Mouse (Mus musculus) liver, embryonic 11.5 days (tissue): Measurements from ENCODE around the gene Nos1. TPM values are rescaled to one million over a fixed set of nuclear protein-coding genes. Genes with fewer than 3 reads are reported as not detected.
"Not testable (repeated sequence)": the region's sequence is repeated elsewhere in the genome, so short reads cannot be mapped to it uniquely, and the experiment has no call there.

Source experiments
- ATAC-seq: fragments of 200-750 bp; cut with Nextera tagmentation; replicated peaks from 2 replicates; pipeline ENCODE4 v1.8.0; 2017; ENCODE audit warnings: moderate number of reproducible peaks, mild to moderate bottlenecking, moderate TSS enrichment, moderate library complexity; ENCODE audit not compliant: low FRiP score
- DNase-seq: peaks from one replicate; pipeline ENCODE4 v3.0.0-alpha.2; 2017; ENCODE audit warnings: low spot score
- H3K27ac ChIP-seq: fragments of 300-500 bp; sonication (generic); 2 replicates; pipeline ENCODE4 v1.5.1; 2014; ENCODE audit warnings: mild to moderate bottlenecking, low read depth, low read length, control low read depth
- H3K27me3 ChIP-seq: fragments of 300-500 bp; sonication (generic); replicated peaks from 2 replicates; pipeline ENCODE4 v1.6.1; 2014; ENCODE audit warnings: low read length, mixed read lengths; ENCODE audit not compliant: control insufficient read depth, insufficient read depth
- H3K36me3 ChIP-seq: fragments of 300-500 bp; sonication (generic); 2 replicates; pipeline ENCODE4 v1.6.1; 2014; ENCODE audit warnings: mild to moderate bottlenecking, low read length, moderate library complexity, mixed read lengths; ENCODE audit not compliant: control insufficient read depth, insufficient read depth
- H3K4me1 ChIP-seq: fragments of 300-500 bp; sonication (generic); replicated peaks from 2 replicates; pipeline ENCODE4 v1.6.1; 2014; ENCODE audit warnings: low read length, mixed read lengths; ENCODE audit not compliant: control insufficient read depth, insufficient read depth
- H3K4me2 ChIP-seq: fragments of 300-500 bp; sonication (generic); 2 replicates; pipeline ENCODE4 v1.6.1; 2014; ENCODE audit warnings: mild to moderate bottlenecking, control low read depth, moderate library complexity
- H3K4me3 ChIP-seq: fragments of 300-500 bp; sonication (generic); 2 replicates; pipeline ENCODE4 v1.5.1; 2014; ENCODE audit warnings: low read depth, low read length, control low read depth
- H3K9ac ChIP-seq: fragments of 300-500 bp; sonication (generic); 2 replicates; pipeline ENCODE4 v1.6.1; 2014; ENCODE audit warnings: low read depth, low read length, control low read depth
- H3K9me3 ChIP-seq: fragments of 300-500 bp; sonication (generic); 2 replicates; pipeline ENCODE4 v1.6.1; 2016; ENCODE audit warnings: low read length, inconsistent platforms, mixed read lengths; ENCODE audit not compliant: control insufficient read depth
- WGBS: fragments of 180-500 bp; shearing (Covaris S2); extraction: QIAGEN DNeasy Blood & Tissue Kit; methylation state at CpG from one replicate; pipeline ENCODE4 v1.1.7; 2014; 5-methylcytosine and 5-hydroxymethylcytosine counted together
- polyA plus RNA-seq: library from polyadenylated mRNA; unstranded; fragments of >200 nt; fragmentation: Nextera tagmentation; extraction: Ambion mirVana; gene quantifications from 2 replicates; pipeline ENCODE4 v1.2.1, GENCODE M21; 2014

Nos1 gene
- polyA plus RNA-seq, 1 experiment from 2014 or later = 0.01 TPM

- WGBS = 36% methylated on average over 14 of the region's 14 CpGs
- no peaks in the 10 kb centered on the region for H3K27me3 ChIP-seq
- no peak for ATAC-seq
- no peak overlapping the region for H3K27ac ChIP-seq
- H3K9me3 ChIP-seq = peaks cover 2% of the 10 kb centered on the region
- H3K9ac ChIP-seq = no peak overlapping the region
- no peaks in the 10 kb centered on the region for H3K4me1 ChIP-seq
- no peak overlapping the region for H3K4me3 ChIP-seq
- no peaks in the 10 kb centered on the region for H3K36me3 ChIP-seq
- no peak overlapping the region for H3K4me2 ChIP-seq
- no peak for DNase-seq
Measured at GRCm38 (mm10) chr5:117879136-117879535, 98.3 kb downstream of the Nos1 start.

- 85% methylated on average over 9 of the region's 9 CpGs for WGBS
- Histone ChIP-seq H3K4me3 (no peak overlapping the region), H3K36me3 (no peaks in the 10 kb centered on the region), H3K4me2 (no peak overlapping the region), H3K9me3 (peaks cover 2% of the 10 kb centered on the region), H3K9ac (no peak overlapping the region), H3K27ac (no peak overlapping the region), H3K27me3 (no peaks in the 10 kb centered on the region), H3K4me1 (no peaks in the 10 kb centered on the region)
- no peak for DNase-seq
- ATAC-seq = no peak
Measured at GRCm38 (mm10) chr5:117880916-117881555, 100.2 kb downstream of the Nos1 start.

DNA sequence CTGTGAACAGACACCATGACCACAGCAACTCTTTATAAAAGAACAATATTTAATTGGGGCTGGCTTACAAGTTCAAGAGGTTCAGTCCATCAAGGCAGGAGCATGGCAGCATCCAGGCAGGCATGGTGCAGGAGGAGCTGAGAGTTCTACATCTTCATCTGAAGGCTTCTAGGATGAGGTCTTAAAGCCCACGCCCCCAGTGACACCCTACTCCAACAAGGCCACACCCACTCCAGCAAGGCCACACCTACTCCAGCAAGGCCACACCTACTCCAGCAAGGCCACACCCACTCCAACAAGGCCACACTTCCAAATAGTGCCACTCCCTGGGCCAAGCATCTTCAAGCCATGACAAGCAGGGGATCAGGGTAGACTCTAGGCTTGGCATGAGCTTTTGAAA lies 101.6 kb downstream of the Nos1 start:
- H3K36me3 ChIP-seq, H3K27me3 ChIP-seq, DNase-seq, ATAC-seq, H3K4me3 ChIP-seq, H3K27ac ChIP-seq, H3K4me2 ChIP-seq, H3K9me3 ChIP-seq, H3K9ac ChIP-seq, H3K4me1 ChIP-seq: not testable (repeated sequence)
- 75% methylated on average over 1 of the region's 1 CpGs for WGBS

DNA sequence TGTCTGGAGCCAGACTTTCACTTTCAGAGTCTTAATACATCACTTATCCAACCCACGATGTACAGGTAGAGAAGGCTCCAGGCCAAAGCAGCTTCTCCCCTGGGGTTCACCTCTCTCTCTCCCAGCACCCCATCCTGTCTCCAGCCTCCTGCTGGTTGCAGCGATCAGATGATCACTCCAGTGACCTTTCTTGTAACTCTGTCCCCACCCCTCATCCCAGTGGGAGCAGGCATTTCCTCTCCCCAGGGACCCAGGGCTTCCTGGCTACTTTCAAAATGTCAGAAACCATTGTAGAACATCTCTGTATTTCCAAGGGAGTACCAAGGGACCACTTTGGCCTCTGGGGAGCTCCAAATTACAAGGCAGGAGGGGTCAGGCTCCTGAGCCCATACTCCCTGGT lies 104.2 kb downstream of the Nos1 start:
- 57% methylated on average over 2 of the region's 2 CpGs for WGBS

DNA sequence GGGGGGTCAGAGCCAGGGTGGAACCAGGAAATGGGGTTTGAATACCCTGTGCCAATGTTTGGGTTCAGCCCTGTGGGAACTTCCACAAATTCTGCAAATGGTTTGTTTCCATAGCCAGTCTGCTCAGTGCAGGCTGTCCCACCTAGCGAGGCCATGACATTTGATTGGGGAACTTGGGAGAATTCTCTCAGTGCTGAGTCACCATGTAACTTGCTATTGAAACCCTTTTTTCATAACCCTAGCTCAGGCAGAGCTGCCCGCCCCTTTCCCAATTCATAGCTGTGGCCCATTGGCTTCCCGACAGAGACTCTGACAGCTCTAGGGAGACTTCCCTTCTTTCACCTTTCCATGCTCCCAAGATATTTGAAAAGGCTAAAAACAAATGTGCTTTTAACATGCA lies 107.3 kb downstream of the Nos1 start:
- no peak overlapping the region for H3K9ac ChIP-seq
- H3K4me3 ChIP-seq = no peak overlapping the region
- H3K36me3 ChIP-seq = no peaks in the 10 kb centered on the region
- no peak overlapping the region for H3K4me2 ChIP-seq
- DNase-seq = no peak
- no peaks in the 10 kb centered on the region for H3K27me3 ChIP-seq
- H3K27ac ChIP-seq = no peak overlapping the region
- H3K9me3 ChIP-seq = no peaks in the 10 kb centered on the region
- WGBS = 73% methylated on average over 3 of the region's 3 CpGs
- ATAC-seq = no peak
- H3K4me1 ChIP-seq = no peaks in the 10 kb centered on the region

More for the DNA sequence above, 104.2 kb downstream of the Nos1 start:
- Histone ChIP-seq H3K27ac (no peak overlapping the region), H3K36me3 (no peaks in the 10 kb centered on the region), H3K4me1 (no peaks in the 10 kb centered on the region), H3K4me2 (no peak overlapping the region), H3K9ac (no peak overlapping the region), H3K9me3 (no peaks in the 10 kb centered on the region; the same call in 1 of the 2 replicates), H3K27me3 (no peaks in the 10 kb centered on the region), H3K4me3 (no peak overlapping the region)
- DNase-seq (no peak), ATAC-seq (no peak)

DNA sequence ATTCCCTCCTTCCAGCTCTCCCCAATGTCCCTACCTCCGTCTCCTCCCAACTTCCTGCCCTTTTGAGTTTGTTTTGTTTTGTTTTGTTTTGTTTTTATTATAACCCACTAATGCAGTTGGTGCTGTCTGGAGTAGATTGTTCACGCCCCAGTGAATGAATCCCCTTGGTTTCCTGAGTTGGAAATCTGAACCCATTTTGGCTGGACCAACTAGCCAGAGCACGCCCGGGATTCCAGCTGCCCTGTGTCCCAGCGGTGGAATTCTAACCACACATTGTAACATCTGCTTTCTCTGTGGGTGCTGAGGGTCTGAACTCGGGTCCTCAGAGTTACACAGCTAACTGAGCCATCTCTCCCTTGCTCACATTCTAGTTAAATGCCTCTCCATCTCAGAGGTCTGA lies 108.1 kb downstream of the Nos1 start:
- ATAC-seq = no peak
- Histone ChIP-seq H3K4me2 (no peak overlapping the region), H3K9me3 (no peaks in the 10 kb centered on the region), H3K4me3 (no peak overlapping the region), H3K27me3 (no peaks in the 10 kb centered on the region), H3K4me1 (no peaks in the 10 kb centered on the region), H3K27ac (no peak overlapping the region), H3K9ac (no peak overlapping the region), H3K36me3 (no peaks in the 10 kb centered on the region)
- 60% methylated on average over 6 of the region's 6 CpGs for WGBS
- no peak for DNase-seq

- Histone ChIP-seq H3K27me3 (no peaks in the 10 kb centered on the region), H3K9me3 (no peaks in the 10 kb centered on the region), H3K4me2 (no peak overlapping the region), H3K27ac (no peak overlapping the region), H3K4me3 (no peak overlapping the region), H3K9ac (no peak overlapping the region), H3K4me1 (no peaks in the 10 kb centered on the region), H3K36me3 (no peaks in the 10 kb centered on the region)
- DNase-seq = no peak
- 74% methylated on average over 8 of the region's 8 CpGs for WGBS
- ATAC-seq = no peak
Measured at GRCm38 (mm10) chr5:117889571-117889970, 108.7 kb downstream of the Nos1 start.

- H3K36me3 ChIP-seq = no peaks in the 10 kb centered on the region
- 52% methylated on average over 8 of the region's 8 CpGs for WGBS
- H3K4me3 ChIP-seq = no peak overlapping the region
- H3K9me3 ChIP-seq = no peaks in the 10 kb centered on the region
- no peaks in the 10 kb centered on the region for H3K4me1 ChIP-seq
- no peak overlapping the region for H3K9ac ChIP-seq
- ATAC-seq = no peak
- DNase-seq = no peak
- no peaks in the 10 kb centered on the region for H3K27me3 ChIP-seq
- H3K4me2 ChIP-seq = no peak overlapping the region
- no peak overlapping the region for H3K27ac ChIP-seq
Measured at GRCm38 (mm10) chr5:117890871-117891270, 110.0 kb downstream of the Nos1 start.

GRCm38 (mm10) chr5:117891545-117891944 lies 110.7 kb downstream of the Nos1 start:
- WGBS = 47% methylated on average over 5 of the region's 5 CpGs
- Histone ChIP-seq H3K36me3 (no peaks in the 10 kb centered on the region), H3K27me3 (no peaks in the 10 kb centered on the region), H3K9me3 (no peaks in the 10 kb centered on the region), H3K4me1 (no peaks in the 10 kb centered on the region), H3K27ac (no peak overlapping the region), H3K9ac (no peak overlapping the region), H3K4me3 (no peak overlapping the region), H3K4me2 (no peak overlapping the region)
- ATAC-seq = no peak
- no peak for DNase-seq
